Mouse (Mus musculus): ENCODE results near the gene Arcn1. TPM values are rescaled to one million over a fixed set of nuclear protein-coding genes. Genes with fewer than 3 reads are reported as not detected.

Arcn1 gene
- polyA plus RNA-seq, 1 experiment = 46.6 TPM

DNA sequence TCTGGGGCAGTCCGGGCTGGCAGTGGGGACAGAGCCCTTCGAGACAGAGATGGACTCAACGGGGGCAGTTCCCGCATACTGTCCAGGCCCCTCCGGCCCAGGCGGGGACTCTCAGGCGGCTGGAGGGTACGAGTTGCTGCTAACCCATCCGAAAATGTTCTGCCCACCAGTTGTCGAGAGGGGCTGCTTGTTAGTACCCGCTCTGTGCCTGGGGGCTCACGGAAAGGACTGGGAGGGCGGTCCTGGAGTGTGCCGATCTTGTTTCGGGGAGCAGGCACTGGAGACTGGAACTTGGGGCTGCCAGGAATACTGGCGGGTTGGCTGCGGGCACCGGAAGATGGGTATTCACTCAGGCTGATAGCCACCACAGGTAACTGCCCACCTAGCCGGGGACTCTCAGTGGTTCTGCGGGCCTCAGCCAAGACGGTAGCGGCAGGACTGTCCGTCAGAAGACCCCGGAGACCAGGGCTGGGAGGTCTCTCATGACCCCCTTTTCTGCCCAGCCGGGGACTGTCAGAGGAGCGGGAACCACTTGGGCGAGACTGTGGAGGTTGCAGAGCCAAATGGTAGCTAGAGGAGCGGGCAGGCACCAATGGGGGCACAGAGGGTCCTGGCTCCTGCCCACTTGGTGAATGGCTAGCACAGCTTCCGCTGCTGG lies 51.8 kb downstream of the Arcn1 start:
- Histone ChIP-seq H3K27me3 (ENCODE audit: control insufficient read depth, insufficient read depth, insufficient read length) (no peaks in the 10 kb centered on the region), H3K79me2 (ENCODE audit: control insufficient read depth, insufficient read depth) (peaks cover 39% of the 10 kb centered on the region), H3K4me3 (ENCODE audit: insufficient read depth, poor library complexity, severe bottlenecking) (no peak overlapping the region), H3K79me3 (ENCODE audit: low read depth) (peaks cover 16% of the 10 kb centered on the region), H3K36me3 (ENCODE audit: control insufficient read depth, insufficient read depth) (peaks cover 46% of the 10 kb centered on the region), H3ac (ENCODE audit: control insufficient read depth, insufficient read length, low read depth) (no peak overlapping the region)
- no peak for TF ChIP-seq MAX (IDR thresholded peaks at IDR 0.05)
- no peak for TF ChIP-seq USF1 (IDR thresholded peaks at IDR 0.05; ENCODE audit: low read depth)
- TF ChIP-seq CEBPB (IDR thresholded peaks at IDR 0.05; ENCODE audit: low read depth) = no peak
- no peak for TF ChIP-seq FOSL1 (IDR thresholded peaks at IDR 0.05; ENCODE audit: insufficient read depth, low read length, poor library complexity, severe bottlenecking)
- TF ChIP-seq MYOG (IDR thresholded peaks at IDR 0.05; ENCODE audit: control insufficient read depth, extremely low read depth, insufficient read length) = no peak
- TF ChIP-seq MYOD1 (IDR thresholded peaks at IDR 0.05; ENCODE audit: control insufficient read depth, insufficient read length, low read depth) = no peak
- no peak for TF ChIP-seq CTCF (IDR thresholded peaks at IDR 0.05; ENCODE audit: control insufficient read depth, insufficient read depth, insufficient read length)

DNA sequence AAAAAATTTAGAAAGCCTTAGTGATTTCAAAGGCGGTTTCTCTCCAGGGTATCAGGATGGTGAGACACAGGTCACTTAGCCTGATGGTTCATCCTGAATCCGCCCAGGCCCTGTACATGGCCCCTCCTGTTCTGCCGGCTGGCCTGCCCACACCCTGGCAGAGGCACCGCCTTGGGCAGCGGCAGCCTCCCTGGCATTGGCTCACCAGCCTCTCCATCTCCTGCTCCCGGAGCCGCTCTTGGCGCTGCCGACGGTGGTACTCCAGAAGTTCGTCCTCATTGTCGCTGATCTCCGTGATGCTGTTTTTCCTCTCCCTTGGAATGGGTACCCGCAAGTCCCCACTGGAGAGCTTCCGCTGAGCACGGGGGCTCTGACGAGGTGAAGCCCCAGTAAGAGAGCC lies 52.5 kb downstream of the Arcn1 start:
- TF ChIP-seq CTCF (IDR thresholded peaks at IDR 0.05; ENCODE audit: control insufficient read depth, insufficient read depth, insufficient read length) (no peak), MYOD1 (IDR thresholded peaks at IDR 0.05; ENCODE audit: control insufficient read depth, insufficient read length, low read depth) (no peak), FOSL1 (IDR thresholded peaks at IDR 0.05; ENCODE audit: insufficient read depth, low read length, poor library complexity, severe bottlenecking) (no peak), MAX (IDR thresholded peaks at IDR 0.05) (no peak), MYOG (IDR thresholded peaks at IDR 0.05; ENCODE audit: control insufficient read depth, extremely low read depth, insufficient read length) (no peak), CEBPB (IDR thresholded peaks at IDR 0.05; ENCODE audit: low read depth) (no peak), USF1 (IDR thresholded peaks at IDR 0.05; ENCODE audit: low read depth) (no peak)
- H3K4me3 ChIP-seq (ENCODE audit: insufficient read depth, poor library complexity, severe bottlenecking) = no peak overlapping the region
- peaks cover 32% of the 10 kb centered on the region for H3K79me2 ChIP-seq (ENCODE audit: control insufficient read depth, insufficient read depth)
- H3K27me3 ChIP-seq (ENCODE audit: control insufficient read depth, insufficient read depth, insufficient read length) = no peaks in the 10 kb centered on the region
- H3K36me3 ChIP-seq (ENCODE audit: control insufficient read depth, insufficient read depth) = peaks cover 54% of the 10 kb centered on the region
- peaks cover 10% of the 10 kb centered on the region for H3K79me3 ChIP-seq (ENCODE audit: low read depth)
- no peak overlapping the region for H3ac ChIP-seq (ENCODE audit: control insufficient read depth, insufficient read length, low read depth)

DNA sequence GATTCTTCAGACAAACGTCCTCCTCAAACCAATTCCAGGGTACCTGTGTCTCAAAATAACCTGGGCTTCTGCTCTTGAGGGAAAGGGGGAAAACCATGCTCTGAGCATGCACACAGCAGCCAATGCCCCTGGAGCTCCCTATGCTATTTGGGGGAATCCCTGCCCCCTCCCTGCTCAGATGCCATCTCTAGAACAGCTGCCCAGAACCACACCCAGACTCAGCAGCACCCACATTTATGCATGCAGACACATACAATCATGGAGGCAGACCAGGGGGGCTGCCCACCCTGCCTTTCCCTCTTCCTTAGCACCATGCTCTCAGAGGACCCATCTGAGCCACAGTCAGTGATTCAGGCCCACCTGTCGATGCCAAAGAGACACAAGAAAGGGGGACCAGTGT lies 54.1 kb downstream of the Arcn1 start:
- Histone ChIP-seq H3K4me3 (ENCODE audit: insufficient read depth, poor library complexity, severe bottlenecking) (no peak overlapping the region), H3K79me2 (ENCODE audit: control insufficient read depth, insufficient read depth) (peaks cover 17% of the 10 kb centered on the region), H3K36me3 (ENCODE audit: control insufficient read depth, insufficient read depth) (peaks cover 58% of the 10 kb centered on the region), H3ac (ENCODE audit: control insufficient read depth, insufficient read length, low read depth) (no peak overlapping the region), H3K79me3 (ENCODE audit: low read depth) (peaks cover 7% of the 10 kb centered on the region), H3K27me3 (ENCODE audit: control insufficient read depth, insufficient read depth, insufficient read length) (no peaks in the 10 kb centered on the region)
- no peak for TF ChIP-seq MAX (IDR thresholded peaks at IDR 0.05)
- no peak for TF ChIP-seq USF1 (IDR thresholded peaks at IDR 0.05; ENCODE audit: low read depth)
- no peak for TF ChIP-seq FOSL1 (IDR thresholded peaks at IDR 0.05; ENCODE audit: insufficient read depth, low read length, poor library complexity, severe bottlenecking)
- TF ChIP-seq MYOG (IDR thresholded peaks at IDR 0.05; ENCODE audit: control insufficient read depth, extremely low read depth, insufficient read length) = no peak
- no peak for TF ChIP-seq MYOD1 (IDR thresholded peaks at IDR 0.05; ENCODE audit: control insufficient read depth, insufficient read length, low read depth)
- no peak for TF ChIP-seq CTCF (IDR thresholded peaks at IDR 0.05; ENCODE audit: control insufficient read depth, insufficient read depth, insufficient read length)
- no peak for TF ChIP-seq CEBPB (IDR thresholded peaks at IDR 0.05; ENCODE audit: low read depth)

DNA sequence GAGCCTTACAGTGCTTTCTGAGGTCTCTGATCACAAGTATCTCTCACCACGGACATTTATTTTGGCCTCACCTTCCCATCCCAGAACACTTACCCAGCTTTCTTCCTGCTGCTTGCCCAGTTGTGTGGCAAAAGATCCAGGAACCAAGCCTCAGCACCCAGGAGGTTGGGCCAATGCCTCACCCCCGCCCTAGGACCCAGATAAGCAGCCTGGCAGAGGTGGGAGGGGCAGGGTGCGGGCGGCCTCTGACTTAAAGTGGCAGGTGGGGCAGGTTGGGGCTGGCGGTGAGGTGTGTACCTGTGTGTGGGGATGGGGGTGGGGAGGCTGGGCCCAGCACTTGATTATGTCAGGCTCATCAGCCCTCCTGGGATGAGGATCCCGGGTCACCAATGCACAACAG lies 54.6 kb downstream of the Arcn1 start:
- H3K79me3 ChIP-seq (ENCODE audit: low read depth) = peaks cover 2% of the 10 kb centered on the region
- no peaks in the 10 kb centered on the region for H3K27me3 ChIP-seq (ENCODE audit: control insufficient read depth, insufficient read depth, insufficient read length)
- TF ChIP-seq MYOG (IDR thresholded peaks at IDR 0.05; ENCODE audit: control insufficient read depth, extremely low read depth, insufficient read length) (no peak), MYOD1 (IDR thresholded peaks at IDR 0.05; ENCODE audit: control insufficient read depth, insufficient read length, low read depth) (no peak), MAX (IDR thresholded peaks at IDR 0.05) (no peak), FOSL1 (IDR thresholded peaks at IDR 0.05; ENCODE audit: insufficient read depth, low read length, poor library complexity, severe bottlenecking) (no peak), USF1 (IDR thresholded peaks at IDR 0.05; ENCODE audit: low read depth) (no peak), CTCF (IDR thresholded peaks at IDR 0.05; ENCODE audit: control insufficient read depth, insufficient read depth, insufficient read length) (no peak), CEBPB (IDR thresholded peaks at IDR 0.05; ENCODE audit: low read depth) (no peak)
- no peak overlapping the region for H3ac ChIP-seq (ENCODE audit: control insufficient read depth, insufficient read length, low read depth)
- H3K4me3 ChIP-seq (ENCODE audit: insufficient read depth, poor library complexity, severe bottlenecking) = no peak overlapping the region
- peaks cover 56% of the 10 kb centered on the region for H3K36me3 ChIP-seq (ENCODE audit: control insufficient read depth, insufficient read depth)
- H3K79me2 ChIP-seq (ENCODE audit: control insufficient read depth, insufficient read depth) = peaks cover 17% of the 10 kb centered on the region

DNA sequence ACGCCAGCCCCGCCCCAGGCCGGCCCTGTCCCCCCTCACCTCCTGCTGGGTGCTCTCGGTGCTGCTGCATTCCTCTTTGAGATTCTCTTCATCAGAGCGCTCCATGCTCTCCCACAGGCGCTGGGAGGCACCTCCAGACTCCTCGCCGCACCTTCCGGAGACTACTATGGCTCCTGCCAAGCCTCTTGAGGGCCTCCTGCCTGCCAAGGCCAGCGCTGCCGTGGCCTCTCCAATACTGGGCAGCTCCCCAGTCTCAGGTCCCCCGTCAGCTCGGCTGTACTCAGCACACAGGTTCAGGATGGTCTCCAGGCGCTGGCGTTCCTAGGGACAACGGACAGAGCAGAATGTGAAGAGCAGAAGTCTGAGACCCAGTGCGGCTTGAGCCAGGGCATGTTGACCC lies 56.0 kb downstream of the Arcn1 start:
- Histone ChIP-seq H3K36me3 (ENCODE audit: control insufficient read depth, insufficient read depth) (peaks cover 64% of the 10 kb centered on the region), H3K4me3 (ENCODE audit: insufficient read depth, poor library complexity, severe bottlenecking) (no peak overlapping the region)
- TF ChIP-seq FOSL1 (IDR thresholded peaks at IDR 0.05; ENCODE audit: insufficient read depth, low read length, poor library complexity, severe bottlenecking) = no peak
- TF ChIP-seq USF1 (IDR thresholded peaks at IDR 0.05; ENCODE audit: low read depth) = no peak
- no peak for TF ChIP-seq MYOD1 (IDR thresholded peaks at IDR 0.05; ENCODE audit: control insufficient read depth, insufficient read length, low read depth)
- TF ChIP-seq MYOG (IDR thresholded peaks at IDR 0.05; ENCODE audit: control insufficient read depth, extremely low read depth, insufficient read length) = no peak
- TF ChIP-seq CEBPB (IDR thresholded peaks at IDR 0.05; ENCODE audit: low read depth) = no peak
- TF ChIP-seq CTCF (IDR thresholded peaks at IDR 0.05; ENCODE audit: control insufficient read depth, insufficient read depth, insufficient read length) = no peak
- no peak for TF ChIP-seq MAX (IDR thresholded peaks at IDR 0.05)

More for the DNA sequence above, 56.0 kb downstream of the Arcn1 start:
- no peaks in the 10 kb centered on the region for H3K27me3 ChIP-seq (ENCODE audit: control insufficient read depth, insufficient read depth, insufficient read length)
- peaks cover 2% of the 10 kb centered on the region for H3K79me3 ChIP-seq (ENCODE audit: low read depth)
- no peak overlapping the region for H3ac ChIP-seq (ENCODE audit: control insufficient read depth, insufficient read length, low read depth)
- peaks cover 17% of the 10 kb centered on the region for H3K79me2 ChIP-seq (ENCODE audit: control insufficient read depth, insufficient read depth)

Data from C2C12 (cell line).